Mouse (Mus musculus): Measurements from ENCODE around the gene Gm17662. TPM values are rescaled to one million over a fixed set of nuclear protein-coding genes. Genes with fewer than 3 reads are reported as not detected.

Gene Gm17662
- polyA plus RNA-seq, 1 experiment, result not detected

DNA sequence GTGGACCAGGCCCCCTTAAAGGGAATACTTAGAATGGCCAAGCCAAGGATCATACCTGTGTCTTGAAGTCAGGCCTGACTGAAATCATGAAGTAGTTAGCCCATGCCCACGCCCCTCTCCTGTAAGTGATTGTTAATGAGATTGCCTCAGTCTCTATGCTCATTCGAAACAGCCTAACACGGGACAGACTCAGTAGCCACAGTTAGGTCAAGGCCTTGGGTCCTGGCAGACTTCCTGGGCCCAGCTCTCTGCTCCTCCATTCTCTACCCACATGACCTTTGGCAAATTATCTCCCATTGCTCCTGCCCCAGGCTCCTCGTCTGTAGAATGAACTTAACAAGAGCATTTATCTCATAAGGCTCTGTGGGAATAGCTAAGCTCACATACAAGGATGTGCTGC lies 38.1 kb upstream of the Gm17662 start:
- Histone ChIP-seq H3ac (ENCODE audit: control insufficient read depth, insufficient read length, low read depth) (no peak overlapping the region), H3K36me3 (ENCODE audit: control insufficient read depth, insufficient read depth) (no peaks in the 10 kb centered on the region), H3K79me3 (ENCODE audit: low read depth) (no peaks in the 10 kb centered on the region), H3K4me3 (ENCODE audit: insufficient read depth, poor library complexity, severe bottlenecking) (no peak overlapping the region), H3K27me3 (ENCODE audit: control insufficient read depth, insufficient read depth, insufficient read length) (no peaks in the 10 kb centered on the region), H3K79me2 (ENCODE audit: control insufficient read depth, insufficient read depth) (no peaks in the 10 kb centered on the region)
- TF ChIP-seq CTCF (IDR thresholded peaks at IDR 0.05; ENCODE audit: control insufficient read depth, insufficient read depth, insufficient read length) (no peak), USF1 (IDR thresholded peaks at IDR 0.05; ENCODE audit: low read depth) (no peak), MAX (IDR thresholded peaks at IDR 0.05) (no peak), MYOG (IDR thresholded peaks at IDR 0.05; ENCODE audit: control insufficient read depth, extremely low read depth, insufficient read length) (no peak), MYOD1 (IDR thresholded peaks at IDR 0.05; ENCODE audit: control insufficient read depth, insufficient read length, low read depth) (no peak), CEBPB (IDR thresholded peaks at IDR 0.05; ENCODE audit: low read depth) (no peak), FOSL1 (IDR thresholded peaks at IDR 0.05; ENCODE audit: insufficient read depth, low read length, poor library complexity, severe bottlenecking) (no peak)

DNA sequence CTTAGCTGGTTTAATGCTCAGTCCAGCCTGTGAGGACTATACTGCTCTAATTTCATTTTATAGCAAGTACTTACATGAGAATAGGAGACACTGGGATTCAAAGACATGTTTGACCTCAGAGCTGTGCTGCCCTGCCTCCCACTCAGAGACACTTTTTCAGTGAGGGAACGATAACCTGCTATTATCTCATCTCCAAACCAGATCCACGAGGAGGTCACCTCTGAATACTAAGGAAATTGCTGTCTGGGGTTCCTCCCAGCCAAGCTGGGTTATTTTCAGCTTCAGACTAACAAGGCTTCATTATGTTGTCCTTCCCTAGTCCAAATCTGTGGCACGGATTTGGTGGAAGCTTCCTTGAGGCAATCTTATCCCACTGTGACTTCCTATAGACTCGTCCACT lies 37.2 kb upstream of the Gm17662 start:
- no peak overlapping the region for H3ac ChIP-seq (ENCODE audit: control insufficient read depth, insufficient read length, low read depth)

GRCm38 (mm10) chr4:104823597-104824101 lies 33.5 kb upstream of the Gm17662 start:
- Histone ChIP-seq H3K27me3 (ENCODE audit: control insufficient read depth, insufficient read depth, insufficient read length) (no peaks in the 10 kb centered on the region), H3ac (ENCODE audit: control insufficient read depth, insufficient read length, low read depth) (no peak overlapping the region), H3K79me2 (ENCODE audit: control insufficient read depth, insufficient read depth) (no peaks in the 10 kb centered on the region), H3K36me3 (ENCODE audit: control insufficient read depth, insufficient read depth) (no peaks in the 10 kb centered on the region), H3K79me3 (ENCODE audit: low read depth) (no peaks in the 10 kb centered on the region), H3K4me3 (ENCODE audit: insufficient read depth, poor library complexity, severe bottlenecking) (no peak overlapping the region)
- TF ChIP-seq USF1 (IDR thresholded peaks at IDR 0.05; ENCODE audit: low read depth) (no peak), MYOD1 (IDR thresholded peaks at IDR 0.05; ENCODE audit: control insufficient read depth, insufficient read length, low read depth) (no peak)

More for the DNA sequence above, 37.2 kb upstream of the Gm17662 start:
- H3K79me2 ChIP-seq (ENCODE audit: control insufficient read depth, insufficient read depth), result no peaks in the 10 kb centered on the region
- H3K27me3 ChIP-seq (ENCODE audit: control insufficient read depth, insufficient read depth, insufficient read length), result no peaks in the 10 kb centered on the region
- no peak for TF ChIP-seq MYOG (IDR thresholded peaks at IDR 0.05; ENCODE audit: control insufficient read depth, extremely low read depth, insufficient read length)
- TF ChIP-seq MAX (IDR thresholded peaks at IDR 0.05), result no peak
- TF ChIP-seq MYOD1 (IDR thresholded peaks at IDR 0.05; ENCODE audit: control insufficient read depth, insufficient read length, low read depth), result no peak
- no peak for TF ChIP-seq CEBPB (IDR thresholded peaks at IDR 0.05; ENCODE audit: low read depth)
- no peak for TF ChIP-seq USF1 (IDR thresholded peaks at IDR 0.05; ENCODE audit: low read depth)
- no peak for TF ChIP-seq FOSL1 (IDR thresholded peaks at IDR 0.05; ENCODE audit: insufficient read depth, low read length, poor library complexity, severe bottlenecking)
- TF ChIP-seq CTCF (IDR thresholded peaks at IDR 0.05; ENCODE audit: control insufficient read depth, insufficient read depth, insufficient read length), result no peak
- no peaks in the 10 kb centered on the region for H3K36me3 ChIP-seq (ENCODE audit: control insufficient read depth, insufficient read depth)
- no peaks in the 10 kb centered on the region for H3K79me3 ChIP-seq (ENCODE audit: low read depth)
- no peak overlapping the region for H3K4me3 ChIP-seq (ENCODE audit: insufficient read depth, poor library complexity, severe bottlenecking)

DNA sequence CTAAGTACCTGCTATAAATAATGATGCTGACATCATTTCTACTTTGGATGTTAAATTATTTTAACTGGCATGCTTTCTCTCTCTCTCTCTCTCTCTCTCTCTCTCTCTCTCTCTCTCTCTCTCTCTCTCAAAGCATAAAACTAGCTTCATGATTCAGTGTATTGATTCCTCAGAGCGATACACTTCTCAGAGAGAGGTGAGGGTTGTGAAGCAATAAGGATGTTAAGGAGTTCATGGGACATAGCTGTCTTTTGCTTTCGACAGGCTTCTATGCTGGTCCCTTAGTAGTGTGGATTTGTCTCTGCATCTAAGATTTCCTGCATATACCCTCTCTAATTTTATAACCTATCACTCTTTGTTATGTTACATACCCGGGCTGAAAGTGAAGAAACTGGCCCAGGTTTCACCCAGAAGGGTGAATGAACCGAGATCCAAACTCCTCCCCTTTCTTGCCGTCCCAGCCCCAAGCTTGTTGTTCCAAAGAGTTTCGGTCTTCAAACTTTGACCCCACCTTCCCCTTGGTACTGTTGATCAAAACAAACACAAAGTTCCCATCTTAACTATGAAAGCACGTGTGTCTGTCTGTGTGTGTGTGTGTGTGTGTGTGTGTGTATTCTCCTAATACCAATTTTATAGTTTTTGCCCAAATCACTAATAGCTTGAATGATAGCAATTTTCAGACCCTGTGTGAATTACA lies 32.6 kb upstream of the Gm17662 start:
- Histone ChIP-seq H3K27me3 (ENCODE audit: control insufficient read depth, insufficient read depth, insufficient read length) (no peaks in the 10 kb centered on the region), H3K4me3 (ENCODE audit: insufficient read depth, poor library complexity, severe bottlenecking) (no peak overlapping the region), H3K36me3 (ENCODE audit: control insufficient read depth, insufficient read depth) (no peaks in the 10 kb centered on the region), H3K79me2 (ENCODE audit: control insufficient read depth, insufficient read depth) (no peaks in the 10 kb centered on the region), H3K79me3 (ENCODE audit: low read depth) (no peaks in the 10 kb centered on the region), H3ac (ENCODE audit: control insufficient read depth, insufficient read length, low read depth) (no peak overlapping the region)
- no peak for TF ChIP-seq CEBPB (IDR thresholded peaks at IDR 0.05; ENCODE audit: low read depth)
- no peak for TF ChIP-seq MYOG (IDR thresholded peaks at IDR 0.05; ENCODE audit: control insufficient read depth, extremely low read depth, insufficient read length)
- TF ChIP-seq FOSL1 (IDR thresholded peaks at IDR 0.05; ENCODE audit: insufficient read depth, low read length, poor library complexity, severe bottlenecking), result no peak
- no peak for TF ChIP-seq CTCF (IDR thresholded peaks at IDR 0.05; ENCODE audit: control insufficient read depth, insufficient read depth, insufficient read length)
- no peak for TF ChIP-seq MYOD1 (IDR thresholded peaks at IDR 0.05; ENCODE audit: control insufficient read depth, insufficient read length, low read depth)
- TF ChIP-seq USF1 (IDR thresholded peaks at IDR 0.05; ENCODE audit: low read depth), result no peak
- no peak for TF ChIP-seq MAX (IDR thresholded peaks at IDR 0.05)

DNA sequence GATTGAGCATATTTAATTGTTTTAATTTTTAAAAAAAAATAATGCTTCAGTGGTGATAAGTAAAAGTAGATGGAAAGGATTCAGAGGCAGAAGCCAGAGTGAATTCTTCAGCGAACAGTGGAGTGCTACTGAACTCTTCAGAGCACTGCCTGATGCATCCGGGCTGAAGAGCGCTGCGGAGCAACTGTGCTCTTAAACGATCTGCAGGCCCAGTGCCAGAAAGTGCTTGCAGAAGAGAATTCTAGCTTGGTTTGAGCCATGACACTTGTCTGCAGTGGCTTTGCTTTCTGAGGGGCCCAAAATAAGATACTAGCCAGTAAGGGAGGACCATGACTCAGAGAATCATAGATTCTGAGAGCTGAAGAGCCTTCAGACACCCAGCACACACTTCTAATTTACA lies 28.2 kb upstream of the Gm17662 start:
- no peaks in the 10 kb centered on the region for H3K36me3 ChIP-seq (ENCODE audit: control insufficient read depth, insufficient read depth)
- no peak for TF ChIP-seq FOSL1 (IDR thresholded peaks at IDR 0.05; ENCODE audit: insufficient read depth, low read length, poor library complexity, severe bottlenecking)
- TF ChIP-seq MYOG (IDR thresholded peaks at IDR 0.05; ENCODE audit: control insufficient read depth, extremely low read depth, insufficient read length), result no peak
- no peak for TF ChIP-seq CEBPB (IDR thresholded peaks at IDR 0.05; ENCODE audit: low read depth)
- TF ChIP-seq CTCF (IDR thresholded peaks at IDR 0.05; ENCODE audit: control insufficient read depth, insufficient read depth, insufficient read length), result no peak
- TF ChIP-seq MAX (IDR thresholded peaks at IDR 0.05), result no peak
- no peak for TF ChIP-seq MYOD1 (IDR thresholded peaks at IDR 0.05; ENCODE audit: control insufficient read depth, insufficient read length, low read depth)
- TF ChIP-seq USF1 (IDR thresholded peaks at IDR 0.05; ENCODE audit: low read depth), result no peak
- H3ac ChIP-seq (ENCODE audit: control insufficient read depth, insufficient read length, low read depth), result no peak overlapping the region
- no peaks in the 10 kb centered on the region for H3K79me3 ChIP-seq (ENCODE audit: low read depth)
- H3K4me3 ChIP-seq (ENCODE audit: insufficient read depth, poor library complexity, severe bottlenecking), result no peak overlapping the region
- H3K79me2 ChIP-seq (ENCODE audit: control insufficient read depth, insufficient read depth), result no peaks in the 10 kb centered on the region
- no peaks in the 10 kb centered on the region for H3K27me3 ChIP-seq (ENCODE audit: control insufficient read depth, insufficient read depth, insufficient read length)

DNA sequence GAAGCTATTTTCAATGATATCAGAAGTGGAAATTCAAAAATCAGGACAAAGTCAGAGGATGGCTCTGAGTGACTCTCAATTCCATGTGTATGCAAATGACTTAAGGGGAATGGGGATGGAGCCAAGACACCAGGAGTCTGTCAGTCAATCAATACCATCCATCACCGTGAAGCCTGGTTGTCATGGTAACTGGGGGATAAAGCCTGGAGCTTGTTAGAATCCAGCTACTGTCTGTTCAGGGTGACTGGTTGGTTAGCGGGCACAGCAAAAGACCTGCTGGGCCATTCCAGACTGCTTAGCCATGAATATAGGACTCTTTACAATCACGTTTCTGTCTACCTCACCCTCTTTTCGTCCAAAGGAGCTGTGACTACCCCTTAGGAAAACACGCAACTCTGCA lies 22.0 kb upstream of the Gm17662 start:
- Histone ChIP-seq H3K27me3 (ENCODE audit: control insufficient read depth, insufficient read depth, insufficient read length) (no peaks in the 10 kb centered on the region), H3K79me2 (ENCODE audit: control insufficient read depth, insufficient read depth) (no peaks in the 10 kb centered on the region), H3ac (ENCODE audit: control insufficient read depth, insufficient read length, low read depth) (no peak overlapping the region), H3K4me3 (ENCODE audit: insufficient read depth, poor library complexity, severe bottlenecking) (no peak overlapping the region), H3K36me3 (ENCODE audit: control insufficient read depth, insufficient read depth) (no peaks in the 10 kb centered on the region), H3K79me3 (ENCODE audit: low read depth) (no peaks in the 10 kb centered on the region)
- no peak for TF ChIP-seq FOSL1 (IDR thresholded peaks at IDR 0.05; ENCODE audit: insufficient read depth, low read length, poor library complexity, severe bottlenecking)
- TF ChIP-seq MYOD1 (IDR thresholded peaks at IDR 0.05; ENCODE audit: control insufficient read depth, insufficient read length, low read depth), result no peak
- TF ChIP-seq CEBPB (IDR thresholded peaks at IDR 0.05; ENCODE audit: low read depth), result no peak
- TF ChIP-seq USF1 (IDR thresholded peaks at IDR 0.05; ENCODE audit: low read depth), result no peak
- no peak for TF ChIP-seq MYOG (IDR thresholded peaks at IDR 0.05; ENCODE audit: control insufficient read depth, extremely low read depth, insufficient read length)
- no peak for TF ChIP-seq MAX (IDR thresholded peaks at IDR 0.05)
- TF ChIP-seq CTCF (IDR thresholded peaks at IDR 0.05; ENCODE audit: control insufficient read depth, insufficient read depth, insufficient read length), result no peak
